Mouse (Mus musculus): Measurements from ENCODE around the gene Micall1. TPM values are rescaled to one million over a fixed set of nuclear protein-coding genes. Genes with fewer than 3 reads are reported as not detected.

The Micall1 gene
- polyA plus RNA-seq, 1 experiment from 2014 or later: 12.2 TPM

- H3K27ac ChIP-seq: no peak overlapping the region
- no peaks in the 10 kb centered on the region for H3K4me1 ChIP-seq (replicated peaks)
- no peaks in the 10 kb centered on the region for H3K9me3 ChIP-seq
- H3K27me3 ChIP-seq: no peaks in the 10 kb centered on the region
- no peak for ATAC-seq (ENCODE audit: insufficient number of reproducible peaks, insufficient read depth, low FRiP score, low TSS enrichment, low read depth)
- H3K9ac ChIP-seq (replicated peaks): no peak overlapping the region
- no peaks in the 10 kb centered on the region for H3K36me3 ChIP-seq
- no peak overlapping the region for H3K4me2 ChIP-seq
- 90% methylated on average over 10 of the region's 10 CpGs for whole genome bisulfite sequencing
- no peak overlapping the region for H3K4me3 ChIP-seq (replicated peaks)
Measured at GRCm38 (mm10) chr15:79185213-79185612, 76.5 kb downstream of the Micall1 start.

Other genes starting within 250 kb of the Micall1 start
- gene Gga1, start 231.7 kb upstream of the Micall1 start, polyA plus RNA-seq (2016; fragmentation: Nextera tagmentation; extraction: Ambion mirVana): 45.9 and 47.4 TPM in 2 replicates
- gene Gm49510, start 209.2 kb upstream of the Micall1 start, polyA plus RNA-seq (2016; fragmentation: Nextera tagmentation; extraction: Ambion mirVana): 0.16 and 0.41 TPM in 2 replicates
- gene Sh3bp1, start 209.1 kb upstream of the Micall1 start, polyA plus RNA-seq (2016; fragmentation: Nextera tagmentation; extraction: Ambion mirVana): 37.0 and 40.3 TPM in 2 replicates
- gene Pdxp, start 195.0 kb upstream of the Micall1 start, polyA plus RNA-seq (2016; fragmentation: Nextera tagmentation; extraction: Ambion mirVana): 36.5 and 36.8 TPM in 2 replicates
- gene Lgals1, start 182.2 kb upstream of the Micall1 start, polyA plus RNA-seq (2016; fragmentation: Nextera tagmentation; extraction: Ambion mirVana): 922 and 966 TPM in 2 replicates
- gene Nol12, start 174.0 kb upstream of the Micall1 start, polyA plus RNA-seq (2016; fragmentation: Nextera tagmentation; extraction: Ambion mirVana): 61.1 and 61.6 TPM in 2 replicates
- gene Triobp, start 161.2 kb upstream of the Micall1 start, polyA plus RNA-seq (2016; fragmentation: Nextera tagmentation; extraction: Ambion mirVana): 37.9 and 42.2 TPM in 2 replicates
- gene H1f0, start 80.4 kb upstream of the Micall1 start, polyA plus RNA-seq (2016; fragmentation: Nextera tagmentation; extraction: Ambion mirVana): 677 and 728 TPM in 2 replicates
- 0.18 TPM in 1 of 2 replicates, not detected in the other for gene Galr3, start 67.0 kb upstream of the Micall1 start, polyA plus RNA-seq (2016; fragmentation: Nextera tagmentation; extraction: Ambion mirVana)
- 63.7 and 67.1 TPM in 2 replicates for gene Ankrd54, start 46.0 kb upstream of the Micall1 start, polyA plus RNA-seq (2016; fragmentation: Nextera tagmentation; extraction: Ambion mirVana)
- gene Eif3l, start 33.7 kb upstream of the Micall1 start, polyA plus RNA-seq (2016; fragmentation: Nextera tagmentation; extraction: Ambion mirVana): 232 and 241 TPM in 2 replicates
- gene Polr2f, start 32.1 kb downstream of the Micall1 start, polyA plus RNA-seq (2016; fragmentation: Nextera tagmentation; extraction: Ambion mirVana): 353 and 382 TPM in 2 replicates
- 4.1 and 8.4 TPM in 2 replicates for gene 1700088E04Rik, start 32.4 kb downstream of the Micall1 start, polyA plus RNA-seq (2016; fragmentation: Nextera tagmentation; extraction: Ambion mirVana)
- gene Sox10, start 56.3 kb downstream of the Micall1 start, polyA plus RNA-seq (2016; fragmentation: Nextera tagmentation; extraction: Ambion mirVana): 4.1 and 4.4 TPM in 2 replicates
- 53.7 and 55.5 TPM in 2 replicates for gene Pick1, start 120.3 kb downstream of the Micall1 start, polyA plus RNA-seq (2016; fragmentation: Nextera tagmentation; extraction: Ambion mirVana)
- 0.68 and 0.76 TPM in 2 replicates for gene Gm49486, start 120.5 kb downstream of the Micall1 start, polyA plus RNA-seq (2016; fragmentation: Nextera tagmentation; extraction: Ambion mirVana)
- gene Slc16a8, start 145.9 kb downstream of the Micall1 start, polyA plus RNA-seq (2016; fragmentation: Nextera tagmentation; extraction: Ambion mirVana): 0.30 and 0.42 TPM in 2 replicates
- gene Baiap2l2, start 176.6 kb downstream of the Micall1 start, polyA plus RNA-seq (2016; fragmentation: Nextera tagmentation; extraction: Ambion mirVana): 8.6 and 10.0 TPM in 2 replicates
- 11.0 and 11.9 TPM in 2 replicates for gene Pla2g6, start 219.5 kb downstream of the Micall1 start, polyA plus RNA-seq (2016; fragmentation: Nextera tagmentation; extraction: Ambion mirVana)
- 1.5 and 2.0 TPM in 2 replicates for gene Maff, start 237.7 kb downstream of the Micall1 start, polyA plus RNA-seq (2016; fragmentation: Nextera tagmentation; extraction: Ambion mirVana)